Mouse (Mus musculus): ENCODE data around the gene Mst1r. TPM values are rescaled to one million over a fixed set of nuclear protein-coding genes. Genes with fewer than 3 reads are reported as not detected.
A peak's percentile ranks its signal among the peaks of the same experiment; 100 is the strongest.

Mst1r gene
- total and polyA plus RNA-seq, 3 experiments, result 7.4 to 34.0 (median 8.1) TPM

DNA sequence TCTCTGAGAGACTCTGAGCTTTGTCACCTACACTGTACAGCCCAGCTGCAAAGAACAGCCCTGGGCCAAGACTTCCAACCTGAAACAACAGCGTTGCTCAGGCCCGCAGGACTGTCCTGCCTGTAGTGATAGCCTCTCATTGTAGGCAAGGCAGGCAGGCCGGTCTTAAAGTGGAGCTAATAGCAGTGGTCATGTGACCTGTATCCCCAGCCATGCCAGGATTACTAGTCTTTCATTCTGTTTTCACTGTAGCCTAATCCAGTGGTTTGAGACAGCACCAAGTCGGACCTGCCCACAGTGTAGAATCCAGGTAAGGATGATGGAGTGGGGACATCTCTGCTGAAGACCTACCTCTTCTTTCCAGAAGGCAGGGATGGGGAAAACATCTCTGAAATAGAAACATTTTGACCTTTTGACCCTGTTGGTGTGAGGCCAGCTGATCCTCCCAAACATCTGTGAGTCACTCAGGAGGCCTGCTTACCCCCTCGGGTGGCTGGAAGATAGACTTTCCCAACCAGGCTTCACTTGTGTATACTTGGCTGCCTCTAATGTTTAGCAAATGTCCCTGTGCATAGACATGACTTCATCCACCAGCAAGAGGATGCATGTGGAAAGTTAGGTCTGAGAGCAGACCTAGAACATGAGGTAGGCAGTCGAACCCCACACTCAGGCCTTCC lies 49.1 kb downstream of the Mst1r start:
- no peak for DNase-seq

DNA sequence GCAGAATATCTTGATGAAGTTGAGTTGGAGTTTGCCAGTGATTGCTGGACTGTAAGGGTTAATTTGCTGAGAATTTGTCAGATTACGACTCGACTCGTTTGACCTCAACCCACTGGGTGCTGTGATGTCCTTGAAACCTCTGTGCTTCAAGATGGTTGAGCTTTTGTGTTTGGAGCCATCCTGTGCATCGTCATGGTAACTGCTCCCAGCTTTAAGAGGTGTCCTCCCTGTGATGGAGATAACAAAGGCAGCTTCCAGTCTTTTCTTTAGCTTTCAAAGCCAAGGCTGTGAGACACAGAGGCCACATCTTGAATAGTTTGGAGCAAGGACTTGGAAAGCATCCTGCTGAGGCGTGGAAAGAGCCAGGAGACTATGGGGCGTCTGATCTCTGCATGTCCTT lies 50.5 kb downstream of the Mst1r start:
- DNase-seq, result no peak

DNA sequence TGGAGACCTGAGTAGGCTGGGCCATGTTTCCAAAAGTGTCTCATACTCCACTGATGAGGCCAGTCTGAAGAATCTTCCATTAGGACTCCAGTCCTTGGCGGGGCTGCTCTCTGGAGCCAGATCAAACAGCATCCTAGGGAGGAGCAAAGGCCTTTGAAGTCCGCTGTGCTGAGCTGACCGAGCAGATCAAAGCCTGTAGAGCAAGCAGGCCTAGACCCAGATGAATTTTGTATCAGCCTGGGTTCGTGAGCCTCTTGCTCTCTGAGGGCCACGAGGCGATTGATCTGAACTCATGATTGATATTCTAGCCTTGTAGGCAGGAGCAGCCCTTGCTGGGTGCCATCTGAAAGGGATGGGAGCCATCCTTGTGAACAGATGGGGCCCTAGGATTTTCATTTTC lies 53.2 kb downstream of the Mst1r start:
- DNase-seq, result peak; percentile 71

DNA sequence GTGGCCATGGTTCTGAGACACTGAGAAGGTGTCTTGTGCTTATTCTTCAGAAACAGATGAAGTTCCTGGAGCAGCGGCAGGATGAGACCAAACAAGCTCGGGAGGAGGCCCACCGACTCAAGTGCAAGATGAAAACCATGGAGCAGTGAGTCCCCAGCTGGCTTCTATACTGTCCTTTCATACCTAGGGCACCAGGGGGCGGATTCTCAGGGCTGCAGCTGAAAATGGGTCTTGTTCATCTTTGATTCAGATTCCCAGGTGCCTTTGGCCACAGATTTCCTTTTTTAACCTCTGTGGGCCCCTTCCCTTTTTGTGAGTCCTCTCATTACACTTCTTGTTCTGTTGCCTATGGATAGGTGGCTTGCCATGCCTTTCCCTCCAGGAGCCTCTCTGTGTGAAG lies 54.3 kb downstream of the Mst1r start:
- DNase-seq, result no peak

DNA sequence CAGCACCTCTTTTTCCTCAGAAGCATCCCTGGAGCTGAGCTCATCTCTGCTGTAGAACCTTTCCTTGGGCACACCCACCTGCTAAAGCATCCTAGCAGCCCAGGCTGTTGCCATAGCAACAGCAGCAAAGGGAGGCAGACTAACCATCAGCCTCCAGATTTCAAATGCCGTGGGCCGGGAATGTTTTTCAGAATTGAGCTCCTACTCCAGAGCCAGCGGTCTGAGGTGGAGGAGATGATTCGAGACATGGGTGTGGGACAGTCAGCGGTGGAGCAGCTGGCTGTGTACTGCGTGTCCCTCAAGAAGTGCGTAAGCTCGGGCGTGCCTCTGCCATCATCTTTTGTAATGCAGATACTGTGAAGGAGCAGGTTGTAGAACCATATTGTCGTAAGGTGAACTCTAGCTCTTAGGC lies 54.7 kb downstream of the Mst1r start:
- DNase-seq, result no peak

DNA sequence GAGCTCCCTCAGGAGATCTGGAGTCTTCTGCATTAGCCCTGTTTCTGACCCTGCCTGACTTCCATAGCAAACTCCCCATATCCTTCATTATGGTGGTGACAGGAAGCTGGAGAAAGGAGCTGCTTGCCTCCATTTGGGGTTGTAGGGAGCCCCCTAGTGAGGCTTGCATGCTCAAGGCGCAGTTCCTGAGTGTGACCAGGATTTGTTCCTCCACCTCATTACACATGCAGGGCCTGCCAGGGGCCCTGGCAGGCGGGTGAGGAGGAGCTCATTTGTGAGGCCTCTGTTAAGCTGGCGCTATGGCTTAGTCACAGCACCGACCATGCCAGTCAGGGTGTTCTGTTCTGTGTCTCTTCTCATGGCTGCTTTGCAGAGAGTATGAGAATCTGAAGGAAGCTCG lies 55.2 kb downstream of the Mst1r start:
- no peak for DNase-seq

DNA sequence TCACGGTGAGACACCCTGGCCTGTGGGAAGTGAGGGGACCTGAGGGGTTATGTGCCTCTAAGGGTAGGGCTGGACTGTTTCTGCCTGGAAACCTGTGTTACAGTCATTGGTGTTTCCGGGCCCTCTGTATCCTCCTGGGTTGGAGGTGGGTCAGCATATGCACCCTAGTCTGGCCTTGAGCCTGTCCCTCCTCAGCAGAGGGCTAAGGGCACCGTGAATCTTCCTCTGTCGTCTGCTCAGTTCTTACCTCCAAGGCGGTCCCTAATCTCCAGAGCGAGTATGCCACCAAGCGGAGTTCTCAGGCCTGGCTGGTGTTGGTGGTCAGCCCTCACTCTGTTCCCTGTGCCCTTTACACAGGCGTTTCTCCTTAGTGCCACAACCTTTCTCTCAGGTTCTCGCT lies 56.2 kb downstream of the Mst1r start:
- no peak for DNase-seq

DNA sequence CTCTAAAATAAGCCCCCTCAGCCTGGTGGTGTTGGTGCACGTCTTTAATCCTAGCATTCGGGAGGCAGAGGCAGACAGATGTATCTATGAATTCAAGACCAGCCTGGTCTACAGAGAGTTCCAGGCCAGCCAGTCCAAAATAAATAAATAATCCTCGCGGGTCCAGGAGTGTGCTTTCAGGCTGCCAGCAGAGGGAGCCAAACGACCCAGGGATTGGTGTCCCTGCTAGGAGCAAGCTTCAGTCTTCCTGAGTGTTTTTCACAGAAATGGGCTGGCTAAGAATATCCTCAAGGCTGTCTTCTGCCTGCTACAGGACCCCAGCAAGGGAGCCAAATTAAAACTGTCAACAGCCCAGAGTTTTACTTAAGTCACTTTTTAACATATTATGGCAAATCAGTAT lies 57.0 kb downstream of the Mst1r start:
- DNase-seq, result peak; percentile 86

DNA sequence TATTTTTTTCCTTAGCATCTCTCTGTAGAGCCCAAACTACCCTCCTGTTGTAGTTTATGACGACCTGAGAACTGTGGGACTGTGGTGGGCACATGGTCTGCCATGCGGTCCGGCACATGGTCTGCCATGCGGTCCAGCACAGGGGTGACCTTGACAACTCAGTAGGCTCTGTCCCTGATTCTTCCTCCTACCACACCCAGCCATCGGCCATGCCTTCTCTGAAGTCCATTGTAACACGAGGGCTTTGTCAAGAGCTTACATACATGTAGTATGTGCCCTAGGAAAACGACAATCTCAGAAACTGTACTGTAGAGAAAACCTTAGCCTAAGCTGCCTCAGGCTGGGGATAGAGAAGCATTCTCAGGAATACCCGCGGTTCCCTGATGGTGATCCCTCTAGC lies 58.0 kb downstream of the Mst1r start:
- DNase-seq, result no peak

DNA sequence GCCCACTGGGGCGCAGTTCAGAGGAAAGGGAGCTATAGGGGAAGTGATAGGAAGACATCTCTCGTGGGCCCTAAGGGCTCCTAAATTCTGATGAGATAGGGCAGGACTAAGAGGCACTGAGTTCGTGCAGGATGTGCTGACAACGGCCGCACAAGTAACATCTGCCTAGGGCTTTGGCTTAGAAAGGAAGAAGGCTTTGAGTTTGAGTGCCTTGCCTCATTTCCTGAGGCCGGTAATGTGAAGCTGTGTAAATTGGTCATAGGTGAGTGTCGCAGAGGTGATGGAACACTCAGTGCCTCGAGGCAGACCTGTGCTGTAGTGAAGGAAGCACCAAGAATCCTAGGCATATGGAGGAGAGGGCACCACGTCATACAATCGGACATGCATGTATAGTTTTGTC lies 60.0 kb downstream of the Mst1r start:
- DNase-seq, result no peak

DNA sequence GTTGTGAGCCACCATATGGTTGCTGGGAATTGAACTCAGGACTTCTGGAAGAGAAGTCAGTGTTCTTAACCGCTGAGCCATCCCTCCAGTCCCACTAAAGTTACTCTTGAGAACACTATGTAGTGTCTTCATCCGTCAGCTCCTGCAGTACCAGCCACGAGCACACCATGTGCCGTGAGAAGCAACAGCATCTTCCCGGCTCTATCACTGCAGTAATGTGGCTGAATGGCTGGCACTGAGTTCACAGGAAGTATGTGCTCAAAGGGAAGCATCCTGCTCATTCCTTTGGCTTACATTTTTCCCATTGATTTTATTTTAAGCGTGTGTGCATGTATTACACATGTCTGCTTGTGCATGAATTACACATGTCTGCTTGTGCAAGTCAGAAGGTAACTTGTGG lies 60.8 kb downstream of the Mst1r start:
- no peak for DNase-seq

DNA sequence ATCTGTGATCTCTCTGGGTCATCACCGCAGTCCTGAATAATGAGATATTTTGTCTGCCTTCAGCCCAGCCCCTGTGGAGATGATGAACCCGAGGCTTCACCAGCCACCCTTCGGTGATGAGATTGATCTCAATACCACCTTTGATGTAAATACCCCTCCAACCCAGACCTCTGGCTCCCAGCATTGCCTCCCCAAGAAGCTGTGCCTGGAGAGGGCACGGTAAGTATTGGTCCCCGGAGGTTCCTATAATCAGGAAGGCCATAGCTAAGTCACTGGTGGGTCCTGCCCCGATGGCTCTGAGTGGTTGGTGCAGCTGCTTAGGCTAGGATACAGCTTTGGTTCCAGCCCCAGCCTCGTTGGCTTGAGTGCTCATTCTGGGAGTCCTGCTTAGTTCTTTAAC lies 61.9 kb downstream of the Mst1r start:
- DNase-seq, result no peak

Other genes with a start within 250 kb of the Mst1r start
- 1 to 10 TPM in 1 of 2 experiments, under 1 TPM in 1; 0.48 to 2.7 TPM for gene Slc38a3, start 237.3 kb upstream of the Mst1r start, total RNA-seq (2021)
- gene Slc38a3, start 237.3 kb upstream of the Mst1r start, polyA plus RNA-seq (2012; rRNA removed), result 1.7 and 4.1 TPM in 2 replicates
- under 1 TPM in 1 of 2 experiments, not detected in 1; 0.37 TPM for gene Gnat1, start 227.2 kb upstream of the Mst1r start, total RNA-seq (2021)
- gene Gnat1, start 227.2 kb upstream of the Mst1r start, polyA plus RNA-seq (2012; rRNA removed), result 0.10 and 0.16 TPM in 2 replicates
- 10 to 100 TPM; 27.2 to 34.8 TPM for gene Sema3f, start 196.4 kb upstream of the Mst1r start, total RNA-seq (2021)
- gene Sema3f, start 196.4 kb upstream of the Mst1r start, polyA plus RNA-seq (2012; rRNA removed), result 95.1 and 106 TPM in 2 replicates
- gene Rbm5, start 135.9 kb upstream of the Mst1r start, total RNA-seq (2021), result 100 to 1,000 TPM in 1 of 2 experiments, 10 to 100 TPM in 1; 67.1 to 124 TPM
- gene Rbm5, start 135.9 kb upstream of the Mst1r start, polyA plus RNA-seq (2012; rRNA removed), result 61.7 and 67.8 TPM in 2 replicates
- gene Rbm6, start 33.6 kb upstream of the Mst1r start, total RNA-seq (2021), result 10 to 100 TPM; 40.3 to 47.8 TPM
- 11.8 and 15.3 TPM in 2 replicates for gene Rbm6, start 33.6 kb upstream of the Mst1r start, polyA plus RNA-seq (2012; rRNA removed)
- gene Mon1a, start 18.7 kb upstream of the Mst1r start, total RNA-seq (2021), result 10 to 100 TPM; 19.2 to 20.5 TPM
- gene Mon1a, start 18.7 kb upstream of the Mst1r start, polyA plus RNA-seq (2012; rRNA removed), result 41.3 and 42.9 TPM in 2 replicates
- not detected for gene Actl11, start 21.6 kb downstream of the Mst1r start, total RNA-seq (2021)
- not detected in 2 replicates for gene Actl11, start 21.6 kb downstream of the Mst1r start, polyA plus RNA-seq (2012; rRNA removed)
- 1 to 10 TPM; 2.9 to 5.2 TPM for gene Camkv, start 28.8 kb downstream of the Mst1r start, total RNA-seq (2021)
- gene Camkv, start 28.8 kb downstream of the Mst1r start, polyA plus RNA-seq (2012; rRNA removed), result 7.8 and 9.5 TPM in 2 replicates
- 1 to 10 TPM; 2.1 to 2.5 TPM for gene Traip, start 43.3 kb downstream of the Mst1r start, total RNA-seq (2021)
- 0.61 and 0.72 TPM in 2 replicates for gene Traip, start 43.3 kb downstream of the Mst1r start, polyA plus RNA-seq (2012; rRNA removed)
- 10 to 100 TPM; 10.6 to 22.1 TPM for gene Uba7, start 68.6 kb downstream of the Mst1r start, total RNA-seq (2021)
- gene Uba7, start 68.6 kb downstream of the Mst1r start, polyA plus RNA-seq (2012; rRNA removed), result 35.4 and 39.9 TPM in 2 replicates
- gene Gm20661, start 76.2 kb downstream of the Mst1r start, total RNA-seq (2021), result under 1 TPM in 1 of 2 experiments, not detected in 1; 0.38 TPM
- 0.12 and 0.20 TPM in 2 replicates for gene Gm20661, start 76.2 kb downstream of the Mst1r start, polyA plus RNA-seq (2012; rRNA removed)
- gene Inka1, start 79.0 kb downstream of the Mst1r start, total RNA-seq (2021), result 1 to 10 TPM; 2.4 to 7.8 TPM
- 11.6 and 19.0 TPM in 2 replicates for gene Inka1, start 79.0 kb downstream of the Mst1r start, polyA plus RNA-seq (2012; rRNA removed)
- gene Cdhr4, start 85.6 kb downstream of the Mst1r start, total RNA-seq (2021), result under 1 TPM; 0.63 to 0.66 TPM
- gene Cdhr4, start 85.6 kb downstream of the Mst1r start, polyA plus RNA-seq (2012; rRNA removed), result 1.5 and 2.8 TPM in 2 replicates
- gene Gm20662, start 89.5 kb downstream of the Mst1r start, total RNA-seq (2021), result under 1 TPM in 1 of 2 experiments, not detected in 1; 0.20 TPM
- gene Gm20662, start 89.5 kb downstream of the Mst1r start, polyA plus RNA-seq (2012; rRNA removed), result 0.62 and 1.3 TPM in 2 replicates
- gene Ip6k1, start 95.6 kb downstream of the Mst1r start, total RNA-seq (2021), result 100 to 1,000 TPM; 115 to 139 TPM
- 217 and 231 TPM in 2 replicates for gene Ip6k1, start 95.6 kb downstream of the Mst1r start, polyA plus RNA-seq (2012; rRNA removed)
- 10 to 100 TPM; 17.8 to 32.4 TPM for gene Gmppb, start 142.4 kb downstream of the Mst1r start, total RNA-seq (2021)
- gene Gmppb, start 142.4 kb downstream of the Mst1r start, polyA plus RNA-seq (2012; rRNA removed), result 8.6 and 10.7 TPM in 2 replicates
- 1 to 10 TPM; 4.4 to 4.5 TPM for gene Amigo3, start 146.3 kb downstream of the Mst1r start, total RNA-seq (2021)
- 6.6 and 9.4 TPM in 2 replicates for gene Amigo3, start 146.3 kb downstream of the Mst1r start, polyA plus RNA-seq (2012; rRNA removed)
- under 1 TPM; 0.17 to 0.86 TPM for gene Mst1, start 173.6 kb downstream of the Mst1r start, total RNA-seq (2021)
- 0.23 and 0.44 TPM in 2 replicates for gene Mst1, start 173.6 kb downstream of the Mst1r start, polyA plus RNA-seq (2012; rRNA removed)
- 10 to 100 TPM; 65.5 to 66.0 TPM for gene Rnf123, start 176.5 kb downstream of the Mst1r start, total RNA-seq (2021)
- gene Rnf123, start 176.5 kb downstream of the Mst1r start, polyA plus RNA-seq (2012; rRNA removed), result 88.9 and 93.6 TPM in 2 replicates
- 10 to 100 TPM; 90.2 to 91.6 TPM for gene Apeh, start 187.7 kb downstream of the Mst1r start, total RNA-seq (2021)
- 96.2 and 121 TPM in 2 replicates for gene Apeh, start 187.7 kb downstream of the Mst1r start, polyA plus RNA-seq (2012; rRNA removed)

Measured in adrenal gland, adult 2 months (tissue).